Mouse (Mus musculus): ENCODE measurements around the gene Stx12.
A peak's percentile ranks its signal among the peaks of the same experiment; 100 is the strongest.
"Not testable (repeated sequence)": the region's sequence is repeated elsewhere in the genome, so short reads cannot be mapped to it uniquely, and the experiment has no call there.

The Stx12 gene

GRCm38 (mm10) chr4:132884064-132884843, at the start of gene Stx12:
TSS of gene Stx12 (minus strand) at chr4:132884509.
- peak; percentile 90 for DNase-seq (ENCODE audit: low read depth)

GRCm38 (mm10) chr4:132932752-132933404, 48.6 kb upstream of the Stx12 start:
- peak; percentile 64 for DNase-seq (ENCODE audit: low read depth)

GRCm38 (mm10) chr4:132930784-132931183, 46.5 kb upstream of the Stx12 start:
- peak; percentile 88 for DNase-seq (ENCODE audit: low read depth)

GRCm38 (mm10) chr4:132926520-132926919, 42.2 kb upstream of the Stx12 start:
- not testable (repeated sequence) for DNase-seq (ENCODE audit: low read depth)

- DNase-seq (ENCODE audit: low read depth): peak; percentile 100
Measured at GRCm38 (mm10) chr4:132922558-132923008, 38.3 kb upstream of the Stx12 start, which contains the start of gene Fam76a. TSS of gene Fam76a (minus strand) at chr4:132922558.

- no peak for DNase-seq (ENCODE audit: low read depth)
Measured at GRCm38 (mm10) chr4:132922061-132922530, 37.8 kb upstream of the Stx12 start.

GRCm38 (mm10) chr4:132921488-132921887, 37.2 kb upstream of the Stx12 start:
- DNase-seq (ENCODE audit: low read depth): no peak

GRCm38 (mm10) chr4:132920171-132920570, 35.9 kb upstream of the Stx12 start:
- no peak for DNase-seq (ENCODE audit: low read depth)

- not testable (repeated sequence) for DNase-seq (ENCODE audit: low read depth)
Measured at GRCm38 (mm10) chr4:132918493-132918892, 34.2 kb upstream of the Stx12 start.

- DNase-seq (ENCODE audit: low read depth): no peak
Measured at GRCm38 (mm10) chr4:132912156-132912555, 27.8 kb upstream of the Stx12 start.

GRCm38 (mm10) chr4:132905843-132906360, 21.6 kb upstream of the Stx12 start:
- DNase-seq (ENCODE audit: low read depth): no peak

- DNase-seq (ENCODE audit: low read depth): no peak
Measured at GRCm38 (mm10) chr4:132904765-132905309, 20.5 kb upstream of the Stx12 start.

GRCm38 (mm10) chr4:132904071-132904470, 19.8 kb upstream of the Stx12 start:
- no peak for DNase-seq (ENCODE audit: low read depth)

GRCm38 (mm10) chr4:132898197-132898596, 13.9 kb upstream of the Stx12 start:
- peak; percentile 75 for DNase-seq (ENCODE audit: low read depth)

- DNase-seq (ENCODE audit: low read depth): no peak
Measured at GRCm38 (mm10) chr4:132894402-132894801, 10.1 kb upstream of the Stx12 start.

GRCm38 (mm10) chr4:132884844-132885374, 600 bp upstream of the Stx12 start:
- DNase-seq (ENCODE audit: low read depth): no peak

- peak; percentile 66 for DNase-seq (ENCODE audit: low read depth)
Measured at GRCm38 (mm10) chr4:132883561-132884063, 697 bp downstream of the Stx12 start.

GRCm38 (mm10) chr4:132874363-132875097, 9.8 kb downstream of the Stx12 start:
- no peak for DNase-seq (ENCODE audit: low read depth)

- no peak for DNase-seq (ENCODE audit: low read depth)
Measured at GRCm38 (mm10) chr4:132873481-132874362, 10.6 kb downstream of the Stx12 start.

GRCm38 (mm10) chr4:132871116-132871515, 13.2 kb downstream of the Stx12 start:
- DNase-seq (ENCODE audit: low read depth): no peak

Measured in induced T-regulatory cell, adult 2 months (primary cell).